Mouse (Mus musculus) heart, postnatal 0 days (tissue): ENCODE measurements around the gene Ccdc115.

Experiments
- CTCF ChIP-seq: IDR thresholded peaks from 2 replicates; pipeline ENCODE4 v1.5.1; 2016; ENCODE audit warnings: antibody characterized with exemption, control low read depth, low read depth
- EP300 ChIP-seq: IDR thresholded peaks from 2 replicates; pipeline ENCODE4 v1.6.1; 2016; ENCODE audit warnings: antibody characterized with exemption, low read depth

GRCm38 (mm10) chr1:34387346-34388327 lies 51.8 kb downstream of the Ccdc115 start:
- TF ChIP-seq CTCF (no peak), EP300 (no peak)
